Mouse (Mus musculus): ENCODE data around the gene Brd9. TPM values are rescaled to one million over a fixed set of nuclear protein-coding genes. Genes with fewer than 3 reads are reported as not detected.

Gene Brd9
- polyA plus RNA-seq, 1 experiment = 30.7 TPM

GRCm38 (mm10) chr13:73953551-73954130, 16.0 kb downstream of the Brd9 start:
- H3K36me3 ChIP-seq (ENCODE audit: control insufficient read depth, insufficient read depth, low read length, poor library complexity, severe bottlenecking) = peaks cover 5% of the 10 kb centered on the region
- H3K9ac ChIP-seq (ENCODE audit: low read depth, poor library complexity, severe bottlenecking) = no peak overlapping the region
- no peaks in the 10 kb centered on the region for H3K27me3 ChIP-seq (ENCODE audit: control insufficient read depth, insufficient read depth, low read length, poor library complexity, severe bottlenecking)
- no peak overlapping the region for H3K27ac ChIP-seq (ENCODE audit: insufficient read depth, low read length)
- no peak for TF ChIP-seq EP300 (IDR thresholded peaks at IDR 0.05; ENCODE audit: insufficient read depth, low read depth, low read length)
- no peak for TF ChIP-seq CTCF (IDR thresholded peaks at IDR 0.05; ENCODE audit: low read depth, low read length)
- TF ChIP-seq POLR2A (IDR thresholded peaks at IDR 0.05; ENCODE audit: insufficient read depth, low read length) = no peak
- no peak overlapping the region for H3K4me3 ChIP-seq (ENCODE audit: low read depth, low read length)
- H3K9me3 ChIP-seq (replicated peaks; ENCODE audit: control insufficient read depth, insufficient read depth, low read length, poor library complexity, severe bottlenecking) = no peaks in the 10 kb centered on the region
- no peaks in the 10 kb centered on the region for H3K4me1 ChIP-seq (ENCODE audit: control insufficient read depth, insufficient read depth, low read length)

DNA sequence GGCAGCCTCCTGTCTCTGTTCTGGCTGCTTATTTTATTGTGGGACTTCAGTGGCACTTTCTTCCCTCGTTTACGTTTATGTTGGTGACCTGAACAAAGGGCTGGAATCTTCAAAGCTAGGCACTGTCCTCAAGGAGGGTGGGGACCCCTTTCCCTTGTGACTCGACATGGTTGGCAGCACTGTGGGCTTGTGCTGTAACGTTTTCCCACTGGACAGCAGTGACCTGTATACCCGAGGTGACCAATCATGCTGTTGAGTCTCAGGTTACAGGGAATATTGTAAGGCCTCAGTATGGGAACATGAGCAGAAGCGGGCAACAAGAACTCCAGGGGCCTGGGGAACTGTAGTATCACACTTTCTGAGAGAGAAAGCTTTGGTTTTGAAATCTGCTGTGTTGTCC, 17.1 kb downstream of the Brd9 start:
- Histone ChIP-seq H3K4me3 (ENCODE audit: low read depth, low read length) (no peak overlapping the region), H3K27me3 (ENCODE audit: control insufficient read depth, insufficient read depth, low read length, poor library complexity, severe bottlenecking) (no peaks in the 10 kb centered on the region), H3K9me3 (replicated peaks; ENCODE audit: control insufficient read depth, insufficient read depth, low read length, poor library complexity, severe bottlenecking) (no peaks in the 10 kb centered on the region), H3K36me3 (ENCODE audit: control insufficient read depth, insufficient read depth, low read length, poor library complexity, severe bottlenecking) (peaks cover 5% of the 10 kb centered on the region), H3K9ac (ENCODE audit: low read depth, poor library complexity, severe bottlenecking) (no peak overlapping the region), H3K4me1 (ENCODE audit: control insufficient read depth, insufficient read depth, low read length) (no peaks in the 10 kb centered on the region), H3K27ac (ENCODE audit: insufficient read depth, low read length) (no peak overlapping the region)
- TF ChIP-seq POLR2A (IDR thresholded peaks at IDR 0.05; ENCODE audit: insufficient read depth, low read length) = no peak

- no peaks in the 10 kb centered on the region for H3K9me3 ChIP-seq (replicated peaks; ENCODE audit: control insufficient read depth, insufficient read depth, low read length, poor library complexity, severe bottlenecking)
- H3K9ac ChIP-seq (ENCODE audit: low read depth, poor library complexity, severe bottlenecking) = no peak overlapping the region
- no peaks in the 10 kb centered on the region for H3K4me1 ChIP-seq (ENCODE audit: control insufficient read depth, insufficient read depth, low read length)
- no peak overlapping the region for H3K27ac ChIP-seq (ENCODE audit: insufficient read depth, low read length)
- H3K4me3 ChIP-seq (ENCODE audit: low read depth, low read length) = no peak overlapping the region
- peaks cover 2% of the 10 kb centered on the region; the same call in 1 of the 2 replicates for H3K36me3 ChIP-seq (ENCODE audit: control insufficient read depth, insufficient read depth, low read length, poor library complexity, severe bottlenecking)
- no peaks in the 10 kb centered on the region for H3K27me3 ChIP-seq (ENCODE audit: control insufficient read depth, insufficient read depth, low read length, poor library complexity, severe bottlenecking)
- TF ChIP-seq POLR2A (IDR thresholded peaks at IDR 0.05; ENCODE audit: insufficient read depth, low read length) = no peak
- TF ChIP-seq EP300 (IDR thresholded peaks at IDR 0.05; ENCODE audit: insufficient read depth, low read depth, low read length) = no peak
- TF ChIP-seq CTCF (IDR thresholded peaks at IDR 0.05; ENCODE audit: low read depth, low read length) = no peak
Observed at GRCm38 (mm10) chr13:73955531-73955930, 17.9 kb downstream of the Brd9 start.

GRCm38 (mm10) chr13:73960117-73960652, 22.6 kb downstream of the Brd9 start:
- Histone ChIP-seq H3K9ac (ENCODE audit: low read depth, poor library complexity, severe bottlenecking) (no peak overlapping the region), H3K36me3 (ENCODE audit: control insufficient read depth, insufficient read depth, low read length, poor library complexity, severe bottlenecking) (no peaks in the 10 kb centered on the region), H3K27ac (ENCODE audit: insufficient read depth, low read length) (no peak overlapping the region), H3K4me1 (ENCODE audit: control insufficient read depth, insufficient read depth, low read length) (no peaks in the 10 kb centered on the region), H3K27me3 (ENCODE audit: control insufficient read depth, insufficient read depth, low read length, poor library complexity, severe bottlenecking) (no peaks in the 10 kb centered on the region), H3K4me3 (ENCODE audit: low read depth, low read length) (no peak overlapping the region), H3K9me3 (replicated peaks; ENCODE audit: control insufficient read depth, insufficient read depth, low read length, poor library complexity, severe bottlenecking) (no peaks in the 10 kb centered on the region)
- TF ChIP-seq EP300 (IDR thresholded peaks at IDR 0.05; ENCODE audit: insufficient read depth, low read depth, low read length) (no peak), CTCF (IDR thresholded peaks at IDR 0.05; ENCODE audit: low read depth, low read length) (no peak), POLR2A (IDR thresholded peaks at IDR 0.05; ENCODE audit: insufficient read depth, low read length) (no peak)

DNA sequence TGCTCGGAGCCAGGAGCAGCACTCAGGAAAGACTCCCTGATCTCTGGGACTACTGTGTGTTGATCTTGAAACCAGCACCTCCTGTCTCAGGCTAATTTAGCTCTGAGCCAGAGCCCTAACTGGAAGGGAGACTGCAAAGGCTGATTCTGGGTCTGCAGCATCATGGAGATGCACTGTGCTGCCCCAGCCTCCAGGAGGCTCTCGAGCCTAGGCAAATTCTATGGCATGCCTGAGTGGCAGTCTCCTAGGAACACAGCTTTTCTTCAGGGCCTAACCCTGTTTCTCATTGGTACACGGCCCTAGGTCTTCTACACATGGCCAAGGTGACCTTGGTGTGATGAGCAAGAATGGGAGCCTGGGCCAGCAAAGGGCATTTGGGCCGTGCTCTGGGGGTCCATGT, 23.6 kb downstream of the Brd9 start:
- no peak overlapping the region for H3K9ac ChIP-seq (ENCODE audit: low read depth, poor library complexity, severe bottlenecking)
- H3K9me3 ChIP-seq (replicated peaks; ENCODE audit: control insufficient read depth, insufficient read depth, low read length, poor library complexity, severe bottlenecking) = no peaks in the 10 kb centered on the region
- TF ChIP-seq POLR2A (IDR thresholded peaks at IDR 0.05; ENCODE audit: insufficient read depth, low read length) (no peak), CTCF (IDR thresholded peaks at IDR 0.05; ENCODE audit: low read depth, low read length) (no peak), EP300 (IDR thresholded peaks at IDR 0.05; ENCODE audit: insufficient read depth, low read depth, low read length) (no peak)
- H3K27me3 ChIP-seq (ENCODE audit: control insufficient read depth, insufficient read depth, low read length, poor library complexity, severe bottlenecking) = no peaks in the 10 kb centered on the region
- H3K4me1 ChIP-seq (ENCODE audit: control insufficient read depth, insufficient read depth, low read length) = no peaks in the 10 kb centered on the region
- no peaks in the 10 kb centered on the region for H3K36me3 ChIP-seq (ENCODE audit: control insufficient read depth, insufficient read depth, low read length, poor library complexity, severe bottlenecking)
- no peak overlapping the region for H3K4me3 ChIP-seq (ENCODE audit: low read depth, low read length)
- no peak overlapping the region for H3K27ac ChIP-seq (ENCODE audit: insufficient read depth, low read length)

DNA sequence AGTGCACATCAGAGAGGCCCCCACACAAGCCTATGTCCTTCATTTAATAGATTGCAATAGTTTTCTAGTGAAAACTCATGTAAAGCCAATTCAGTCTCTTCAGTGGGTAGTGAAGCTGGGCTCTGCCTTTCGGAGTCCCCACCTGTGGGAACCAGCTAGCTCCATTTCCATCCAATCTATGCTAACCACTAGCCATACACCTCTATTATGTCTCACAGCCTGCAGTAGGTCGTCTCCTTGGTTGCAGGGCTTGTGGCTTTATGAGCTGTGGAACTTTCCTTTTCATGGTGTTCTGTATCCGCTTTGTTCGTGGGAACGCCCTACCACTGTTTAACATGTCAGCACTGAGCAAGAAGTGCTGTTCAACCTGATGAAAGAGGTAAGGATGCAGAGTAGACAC, 25.9 kb downstream of the Brd9 start, which contains the start of gene Zdhhc11:
Gene Zdhhc11, plus strand, starts transcription at position 301 of the 400 bp plus-strand sequence.
- no peaks in the 10 kb centered on the region for H3K27me3 ChIP-seq (ENCODE audit: control insufficient read depth, insufficient read depth, low read length, poor library complexity, severe bottlenecking)
- TF ChIP-seq EP300 (IDR thresholded peaks at IDR 0.05; ENCODE audit: insufficient read depth, low read depth, low read length) = no peak

More for the DNA sequence above, 25.9 kb downstream of the Brd9 start, which contains the start of gene Zdhhc11:
- Histone ChIP-seq H3K9ac (ENCODE audit: low read depth, poor library complexity, severe bottlenecking) (no peak within 1 kb of the TSS), H3K36me3 (ENCODE audit: control insufficient read depth, insufficient read depth, low read length, poor library complexity, severe bottlenecking) (no peaks in the 10 kb centered on the region), H3K4me3 (ENCODE audit: low read depth, low read length) (no peak within 1 kb of the TSS), H3K9me3 (replicated peaks; ENCODE audit: control insufficient read depth, insufficient read depth, low read length, poor library complexity, severe bottlenecking) (no peaks in the 10 kb centered on the region), H3K27ac (ENCODE audit: insufficient read depth, low read length) (no peak within 1 kb of the TSS), H3K4me1 (ENCODE audit: control insufficient read depth, insufficient read depth, low read length) (no peaks in the 10 kb centered on the region)
